Mouse (Mus musculus) midbrain, embryonic 10.5 days (tissue): ENCODE data around the gene Gm17581. TPM values are rescaled to one million over a fixed set of nuclear protein-coding genes. Genes with fewer than 3 reads are reported as not detected.

Source experiments
- DNase-seq: peaks from one replicate; pipeline ENCODE4 v3.0.0-alpha.2; 2017; ENCODE audit warnings: low spot score
- H3K27ac ChIP-seq: fragments of 300-500 bp; sonication (generic); replicated peaks from 2 replicates; pipeline ENCODE4 v1.5.1; 2016; ENCODE audit warnings: mild to moderate bottlenecking
- H3K27me3 ChIP-seq: fragments of 300-500 bp; sonication (generic); 2 replicates; pipeline ENCODE4 v1.6.1; 2016; ENCODE audit warnings: low read depth, mild to moderate bottlenecking; ENCODE audit not compliant: poor library complexity, severe bottlenecking
- H3K36me3 ChIP-seq: fragments of 300-500 bp; sonication (generic); 2 replicates; pipeline ENCODE4 v1.6.1; 2016; ENCODE audit warnings: mild to moderate bottlenecking, moderate library complexity
- H3K4me1 ChIP-seq: fragments of 300-500 bp; sonication (generic); 2 replicates; pipeline ENCODE4 v1.6.1; 2016
- H3K4me3 ChIP-seq: fragments of 300-500 bp; sonication (generic); 2 replicates; pipeline ENCODE4 v1.5.1; 2016; ENCODE audit warnings: mild to moderate bottlenecking, moderate library complexity
- H3K9me3 ChIP-seq: fragments of 300-500 bp; sonication (generic); replicated peaks from 2 replicates; pipeline ENCODE4 v1.6.1; 2016; ENCODE audit warnings: mild to moderate bottlenecking
- WGBS: fragments of 180-500 bp; shearing (Covaris S2); methylation state at CpG from one replicate; pipeline ENCODE4 v1.1.7; 2016; 5-methylcytosine and 5-hydroxymethylcytosine counted together
- polyA plus RNA-seq: library from polyadenylated mRNA; unstranded; fragments of >200 nt; fragmentation: Nextera tagmentation; extraction: Ambion mirVana; gene quantifications from 2 replicates; pipeline ENCODE4 v1.2.1, GENCODE M21; 2016

The Gm17581 gene
- polyA plus RNA-seq, 1 experiment from 2014 or later = not detected

DNA sequence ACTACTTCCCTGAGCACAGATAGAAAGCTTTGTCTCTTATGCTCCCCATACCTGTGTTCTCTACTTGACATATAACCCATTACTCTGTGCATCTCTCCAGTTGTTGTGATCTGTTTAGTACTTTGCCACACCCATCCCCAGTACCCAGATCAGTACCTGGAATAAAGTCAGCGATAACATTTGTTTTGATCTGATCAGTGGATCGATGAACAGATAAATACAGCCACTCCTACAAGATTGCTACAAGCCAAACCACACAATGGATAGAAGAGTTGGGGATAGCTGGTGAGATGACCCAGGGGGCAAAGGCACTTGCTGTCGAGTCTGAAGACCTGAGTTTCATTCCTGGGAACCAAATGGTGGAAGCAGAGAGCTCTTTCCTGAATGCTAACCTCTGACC, 40.4 kb downstream of the Gm17581 start:
- no peak overlapping the region for H3K4me3 ChIP-seq
- DNase-seq = no peak
- WGBS = 79% methylated on average over 3 of the region's 3 CpGs
- H3K9me3 ChIP-seq = no peaks in the 10 kb centered on the region
- no peaks in the 10 kb centered on the region for H3K36me3 ChIP-seq
- peaks cover 12% of the 10 kb centered on the region for H3K4me1 ChIP-seq
- no peaks in the 10 kb centered on the region for H3K27me3 ChIP-seq
- no peak overlapping the region for H3K27ac ChIP-seq

DNA sequence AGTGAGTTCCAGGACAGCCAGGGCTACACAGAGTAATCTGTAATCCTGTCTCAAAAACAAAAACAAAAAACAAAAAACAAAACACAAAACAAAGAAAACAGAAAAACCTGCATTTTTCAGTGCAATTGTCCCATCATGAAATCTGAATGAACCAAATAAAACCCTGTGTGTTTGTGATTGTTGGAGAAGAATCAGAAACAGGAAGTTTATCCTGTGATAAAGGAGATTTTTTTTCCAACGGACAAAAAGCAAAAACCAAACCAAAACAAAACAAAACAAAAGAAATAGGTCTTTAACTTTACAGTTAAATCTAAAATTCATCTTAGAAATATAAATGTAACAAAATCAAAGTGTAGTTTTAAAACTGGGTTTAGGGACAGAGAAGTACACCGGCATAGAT, 41.1 kb downstream of the Gm17581 start:
- no peak overlapping the region for H3K27ac ChIP-seq
- no peak overlapping the region for H3K4me3 ChIP-seq
- peaks cover 15% of the 10 kb centered on the region for H3K4me1 ChIP-seq
- 73% methylated on average over 2 of the region's 2 CpGs for WGBS
- no peaks in the 10 kb centered on the region for H3K9me3 ChIP-seq
- no peaks in the 10 kb centered on the region for H3K36me3 ChIP-seq
- no peaks in the 10 kb centered on the region for H3K27me3 ChIP-seq
- no peak for DNase-seq

DNA sequence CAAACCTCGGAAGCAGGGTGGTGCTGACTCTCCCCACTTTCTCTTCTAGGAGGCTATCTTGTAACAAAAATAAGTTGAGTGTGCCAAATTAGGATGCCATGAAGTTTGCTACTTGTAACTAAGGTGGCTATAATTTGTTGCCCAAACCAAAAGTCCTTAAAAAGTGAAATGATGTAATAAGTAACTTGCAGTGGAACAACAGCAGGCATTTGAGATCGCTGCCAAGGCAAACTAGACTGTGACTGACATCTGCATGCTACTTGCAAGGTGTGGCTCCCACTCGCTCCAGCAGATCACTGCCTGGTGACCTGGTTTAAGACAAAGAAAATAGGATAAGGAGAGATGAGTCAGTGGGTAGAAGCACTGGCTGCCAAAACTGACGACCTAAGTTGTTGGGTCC, 42.5 kb downstream of the Gm17581 start:
- H3K4me1 ChIP-seq = peaks cover 15% of the 10 kb centered on the region
- H3K9me3 ChIP-seq = no peaks in the 10 kb centered on the region
- 81% methylated on average over 4 of the region's 4 CpGs for WGBS
- H3K4me3 ChIP-seq = no peak overlapping the region
- no peaks in the 10 kb centered on the region for H3K27me3 ChIP-seq
- DNase-seq = no peak
- no peaks in the 10 kb centered on the region for H3K36me3 ChIP-seq
- H3K27ac ChIP-seq = no peak overlapping the region

DNA sequence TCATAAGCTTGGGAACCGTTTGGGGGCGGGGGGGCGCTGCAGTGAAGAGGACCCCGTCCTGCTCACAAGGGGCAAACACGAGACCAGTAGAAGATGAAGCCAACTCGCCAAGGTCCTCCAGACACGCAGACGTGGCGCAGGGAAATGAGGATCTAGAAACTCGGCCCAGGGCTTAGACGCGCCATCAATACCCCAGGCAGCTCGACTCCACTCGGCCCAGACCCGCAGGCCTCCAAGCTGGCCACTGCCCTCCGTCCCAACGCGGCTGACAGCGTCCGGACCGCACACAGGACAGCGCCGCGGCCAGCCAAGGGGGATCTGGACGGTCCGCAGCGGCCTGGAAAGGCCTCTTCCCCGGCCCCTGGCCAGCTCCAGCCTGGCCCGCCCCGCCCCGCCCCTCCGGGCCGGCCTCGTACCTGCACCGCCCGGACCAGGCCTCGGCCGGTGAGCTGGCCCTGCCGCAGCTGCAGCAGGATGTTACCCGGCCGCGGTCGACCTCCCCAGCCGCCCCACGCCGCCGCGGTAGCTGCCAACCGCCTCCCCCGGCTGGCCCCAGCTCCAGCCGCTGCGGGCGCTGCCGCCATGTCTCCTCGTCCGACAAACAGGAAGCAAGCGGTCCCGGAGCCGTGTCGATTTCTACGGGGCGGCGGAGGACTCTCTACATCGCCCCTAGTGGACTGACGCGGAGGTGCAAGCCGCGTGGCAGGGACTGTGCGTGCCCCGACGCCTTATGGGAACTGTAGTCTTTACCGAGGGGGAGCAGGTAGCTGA, 43.8 kb downstream of the Gm17581 start, which contains the start of gene Trpc4ap:
TSS of gene Trpc4ap (minus strand) at position 662 of the 771 bp plus-strand sequence.
- under 1% methylated on average over 72 of the region's 72 CpGs for WGBS
- Histone ChIP-seq H3K9me3 (no peaks in the 10 kb centered on the region), H3K4me3 (peak within 1 kb of the TSS; percentile 88)

DNA sequence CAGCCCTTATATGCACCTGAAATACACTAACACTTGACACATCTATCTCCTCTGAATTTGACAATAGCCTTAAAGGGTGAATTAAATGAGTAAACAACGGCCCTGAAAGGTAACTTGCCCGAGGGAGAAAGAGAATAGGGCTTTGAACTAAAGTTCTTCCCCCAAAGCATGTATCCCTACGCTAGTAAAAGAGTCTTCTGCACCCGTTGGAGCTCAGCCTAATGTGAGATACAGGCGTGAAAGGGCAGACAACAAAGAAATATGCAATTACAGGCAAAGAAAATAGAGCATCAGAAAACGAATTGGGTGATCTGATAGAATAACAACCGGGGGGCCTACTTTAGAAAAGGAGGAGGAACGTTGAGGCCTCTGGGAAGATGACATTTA, 44.3 kb downstream of the Gm17581 start:
- 9% methylated on average over 8 of the region's 8 CpGs for WGBS
- H3K27ac ChIP-seq = peak overlapping the region; percentile 94

More for the DNA sequence above, 43.8 kb downstream of the Gm17581 start, which contains the start of gene Trpc4ap:
- Histone ChIP-seq H3K36me3 (peaks cover 10% of the 10 kb centered on the region; the same call in 1 of the 2 replicates), H3K4me1 (peaks cover 15% of the 10 kb centered on the region), H3K27me3 (no peaks in the 10 kb centered on the region), H3K27ac (peak within 1 kb of the TSS; percentile 94)
- DNase-seq = peak; percentile 97

DNA sequence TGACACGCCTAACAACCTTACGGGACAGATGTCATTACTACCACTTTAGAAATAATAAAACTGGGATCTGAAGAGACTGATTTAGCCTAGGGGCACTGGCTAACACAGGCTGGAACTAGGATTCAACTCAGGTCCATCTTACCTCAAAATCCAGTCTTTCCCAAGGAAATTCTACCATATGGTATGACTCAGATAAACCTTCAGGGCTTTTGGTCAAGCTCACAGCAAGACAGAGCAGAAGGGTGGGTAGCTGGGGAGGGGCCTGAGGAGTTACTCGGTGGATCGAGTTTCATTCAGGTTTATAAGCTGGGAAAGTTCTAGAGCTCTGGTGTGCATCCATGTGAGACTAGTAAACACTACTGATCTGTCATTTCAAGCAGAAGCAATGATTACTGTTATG, 46.5 kb downstream of the Gm17581 start:
- no peak overlapping the region for H3K27ac ChIP-seq
- H3K4me1 ChIP-seq = peaks cover 15% of the 10 kb centered on the region
- 83% methylated on average over 4 of the region's 4 CpGs for WGBS
- no peaks in the 10 kb centered on the region for H3K27me3 ChIP-seq
- DNase-seq = no peak
- peaks cover 16% of the 10 kb centered on the region for H3K36me3 ChIP-seq
- H3K9me3 ChIP-seq = no peaks in the 10 kb centered on the region
- H3K4me3 ChIP-seq = no peak overlapping the region

More for the DNA sequence above, 44.3 kb downstream of the Gm17581 start:
- Histone ChIP-seq H3K27me3 (no peaks in the 10 kb centered on the region), H3K4me3 (peak overlapping the region; percentile 88), H3K4me1 (peaks cover 15% of the 10 kb centered on the region), H3K9me3 (no peaks in the 10 kb centered on the region), H3K36me3 (peaks cover 10% of the 10 kb centered on the region; the same call in 1 of the 2 replicates)
- no peak for DNase-seq

DNA sequence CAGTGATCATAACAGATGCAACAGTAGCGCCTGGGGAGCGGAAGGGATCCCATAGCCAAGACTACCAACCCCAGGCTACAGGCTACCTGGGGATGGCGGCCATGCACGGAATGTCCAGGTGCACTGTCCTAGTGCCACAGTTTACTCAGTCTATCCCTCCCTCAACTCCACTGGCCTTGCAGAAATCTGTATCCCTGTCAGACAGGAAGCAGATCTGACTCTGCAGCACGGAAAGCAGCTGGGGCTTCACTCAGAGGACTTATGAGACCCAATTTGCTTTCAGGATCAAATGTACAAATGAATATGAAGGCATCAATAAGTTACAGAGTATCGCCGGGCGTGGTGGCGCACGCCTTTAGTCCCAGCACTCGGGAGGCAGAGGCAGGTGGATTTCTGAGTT, 47.9 kb downstream of the Gm17581 start:
- no peak for DNase-seq
- 94% methylated on average over 11 of the region's 11 CpGs for WGBS
- H3K4me1 ChIP-seq = peaks cover 15% of the 10 kb centered on the region
- no peak overlapping the region for H3K4me3 ChIP-seq
- H3K27me3 ChIP-seq = no peaks in the 10 kb centered on the region
- H3K27ac ChIP-seq = no peak overlapping the region
- no peaks in the 10 kb centered on the region for H3K9me3 ChIP-seq
- peaks cover 16% of the 10 kb centered on the region for H3K36me3 ChIP-seq

DNA sequence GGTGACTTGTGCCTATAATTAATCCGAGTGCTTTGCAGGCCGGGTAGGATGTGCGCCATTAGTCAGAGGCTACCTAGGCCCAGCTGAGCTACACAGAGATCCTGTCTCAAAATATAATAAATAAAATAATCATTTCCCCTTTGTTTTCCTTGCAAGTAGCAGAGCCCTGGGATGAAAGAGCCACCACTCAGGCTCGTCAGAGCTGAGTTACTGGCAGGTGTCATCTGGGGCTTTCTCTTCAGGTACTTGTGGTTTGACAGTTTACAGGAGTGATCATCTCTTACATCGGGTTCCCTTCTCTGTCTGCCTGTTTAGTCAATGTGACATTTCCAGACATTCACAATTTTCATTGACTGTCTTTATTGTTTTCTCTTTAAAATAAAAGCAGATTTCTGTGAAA, 49.1 kb downstream of the Gm17581 start:
- H3K27me3 ChIP-seq = no peaks in the 10 kb centered on the region
- no peaks in the 10 kb centered on the region for H3K9me3 ChIP-seq
- 86% methylated on average over 5 of the region's 5 CpGs for WGBS
- H3K4me3 ChIP-seq = no peak overlapping the region
- H3K4me1 ChIP-seq = peaks cover 15% of the 10 kb centered on the region
- H3K27ac ChIP-seq = no peak overlapping the region
- DNase-seq = no peak
- peaks cover 16% of the 10 kb centered on the region for H3K36me3 ChIP-seq

Other genes with a start within 250 kb of the Gm17581 start
- gene Acss2, start 217.9 kb downstream of the Gm17581 start, polyA plus RNA-seq = 15.9 and 20.3 TPM in 2 replicates
- gene Ggt7, start 217.6 kb downstream of the Gm17581 start, polyA plus RNA-seq = 16.0 and 25.2 TPM in 2 replicates
- gene Gss, start 143.1 kb downstream of the Gm17581 start, polyA plus RNA-seq = 19.6 and 22.1 TPM in 2 replicates
- 0.53 and 0.60 TPM in 2 replicates for gene Myh7b, start 124.7 kb downstream of the Gm17581 start, polyA plus RNA-seq
- gene Trpc4ap, start 43.5 kb downstream of the Gm17581 start, polyA plus RNA-seq = 123 and 137 TPM in 2 replicates
- gene Edem2, start 6.4 kb downstream of the Gm17581 start, polyA plus RNA-seq = 34.0 and 34.4 TPM in 2 replicates
- 1.3 and 1.9 TPM in 2 replicates for gene Procr, start 15.3 kb upstream of the Gm17581 start, polyA plus RNA-seq
- 0.49 and 1.5 TPM in 2 replicates for gene Mmp24, start 39.5 kb upstream of the Gm17581 start, polyA plus RNA-seq
- gene BC029722, start 83.6 kb upstream of the Gm17581 start, polyA plus RNA-seq = 6.8 and 10.5 TPM in 2 replicates
- 227 and 257 TPM in 2 replicates for gene Eif6, start 91.1 kb upstream of the Gm17581 start, polyA plus RNA-seq
- gene Fam83c, start 99.0 kb upstream of the Gm17581 start, polyA plus RNA-seq = 0.16 and 0.50 TPM in 2 replicates
- gene Uqcc1, start 194.4 kb upstream of the Gm17581 start, polyA plus RNA-seq = 81.9 and 86.3 TPM in 2 replicates
- 0.10 TPM in 1 of 2 replicates, not detected in the other for gene Gm15557, start 204.9 kb upstream of the Gm17581 start, polyA plus RNA-seq
- 0.07 TPM in 2 replicates for gene Gdf5, start 209.5 kb upstream of the Gm17581 start, polyA plus RNA-seq
- 24.1 and 24.3 TPM in 2 replicates for gene Cep250, start 220.6 kb upstream of the Gm17581 start, polyA plus RNA-seq